Mouse (Mus musculus): ENCODE measurements around the gene Vps37c.

DNA sequence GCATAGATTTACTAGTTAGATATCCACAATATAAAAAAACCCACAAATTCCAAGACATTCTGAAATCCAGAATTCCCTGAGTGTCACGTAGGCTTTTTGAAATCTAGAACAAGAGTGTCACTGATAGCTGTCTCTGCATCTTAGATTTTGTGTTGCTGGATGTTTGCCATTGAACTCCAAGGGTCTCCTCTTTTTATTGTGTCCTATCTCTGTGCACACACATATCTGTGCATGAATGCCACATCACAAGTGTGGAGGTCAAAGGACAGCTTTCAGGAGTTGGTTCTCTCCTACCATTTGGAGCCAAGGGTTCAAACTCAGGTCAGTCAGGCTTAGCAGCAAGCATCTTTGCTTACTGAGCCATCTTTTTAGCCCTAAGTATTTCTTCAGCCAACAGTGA lies 19.3 kb downstream of the Vps37c start:
- TF ChIP-seq POLR2A (IDR thresholded peaks at IDR 0.05; ENCODE audit: insufficient read depth, low read depth, low read length) (no peak), CTCF (IDR thresholded peaks at IDR 0.05) (no peak), EP300 (IDR thresholded peaks at IDR 0.05; ENCODE audit: insufficient read depth, low read depth, low read length) (no peak)
